Mouse (Mus musculus): ENCODE results near the gene Bfar.
"Not testable (repeated sequence)": the region's sequence is repeated elsewhere in the genome, so short reads cannot be mapped to it uniquely, and the experiment has no call there.

Bfar gene

GRCm38 (mm10) chr16:13671685-13672385, at the start of gene Bfar, which contains the start of gene 3110001I22Rik:
TSS of gene Bfar (plus strand) at chr16:13671858.
TSS of gene 3110001I22Rik (plus strand) at chr16:13671929.
- DNase-seq = peak; percentile 90

- DNase-seq = no peak
Observed at GRCm38 (mm10) chr16:13628345-13628744, 43.3 kb upstream of the Bfar start.

- DNase-seq = not testable (repeated sequence)
Observed at GRCm38 (mm10) chr16:13638198-13638597, 33.5 kb upstream of the Bfar start.

- DNase-seq = no peak
Observed at GRCm38 (mm10) chr16:13639508-13639907, 32.1 kb upstream of the Bfar start.

- DNase-seq = no peak
Observed at GRCm38 (mm10) chr16:13640064-13640463, 31.6 kb upstream of the Bfar start.

- no peak for DNase-seq
Observed at GRCm38 (mm10) chr16:13644474-13644873, 27.2 kb upstream of the Bfar start.

GRCm38 (mm10) chr16:13645930-13646329, 25.7 kb upstream of the Bfar start:
- no peak for DNase-seq

GRCm38 (mm10) chr16:13658886-13659285, 12.8 kb upstream of the Bfar start:
- DNase-seq = no peak

GRCm38 (mm10) chr16:13660736-13661135, 10.9 kb upstream of the Bfar start:
- DNase-seq = no peak

GRCm38 (mm10) chr16:13667878-13668343, 3.7 kb upstream of the Bfar start, which contains the start of gene Parn:
TSS of gene Parn (minus strand) at chr16:13668170.
- peak; percentile 94 for DNase-seq

GRCm38 (mm10) chr16:13668402-13669108, 3.1 kb upstream of the Bfar start:
- DNase-seq = peak; percentile 11

GRCm38 (mm10) chr16:13669282-13669681, 2.4 kb upstream of the Bfar start:
- DNase-seq = no peak

GRCm38 (mm10) chr16:13670896-13671295, 762 bp upstream of the Bfar start:
- not testable (repeated sequence) for DNase-seq

- DNase-seq = peak; percentile 67
Observed at GRCm38 (mm10) chr16:13672386-13672898, 784 bp downstream of the Bfar start.

- no peak for DNase-seq
Observed at GRCm38 (mm10) chr16:13673114-13673513, 1.5 kb downstream of the Bfar start.

- no peak for DNase-seq
Observed at GRCm38 (mm10) chr16:13674511-13674910, 2.9 kb downstream of the Bfar start.

GRCm38 (mm10) chr16:13678601-13679319, 7.1 kb downstream of the Bfar start:
- no peak for DNase-seq

GRCm38 (mm10) chr16:13698998-13699397, 27.3 kb downstream of the Bfar start:
- no peak for DNase-seq

GRCm38 (mm10) chr16:13702184-13702583, 30.5 kb downstream of the Bfar start:
- peak; percentile 13 for DNase-seq

GRCm38 (mm10) chr16:13704676-13705075, 33.0 kb downstream of the Bfar start:
- DNase-seq = no peak

- DNase-seq = no peak
Observed at GRCm38 (mm10) chr16:13714910-13715309, 43.3 kb downstream of the Bfar start.

GRCm38 (mm10) chr16:13716821-13717553, 45.3 kb downstream of the Bfar start:
- DNase-seq = no peak

All from kidney, adult 18-20 months (tissue).